Mouse (Mus musculus) stomach, postnatal 0 days (tissue): ENCODE results near the gene Vwa1.

Source experiments
- CTCF ChIP-seq: IDR thresholded peaks from 2 replicates; pipeline ENCODE4 v1.5.1; 2016; ENCODE audit warnings: antibody characterized with exemption, low read depth, mild to moderate bottlenecking, moderate library complexity
- EP300 ChIP-seq: optimal IDR thresholded peaks from 2 replicates; pipeline ENCODE3; 2016; ENCODE audit warnings: antibody characterized with exemption

DNA sequence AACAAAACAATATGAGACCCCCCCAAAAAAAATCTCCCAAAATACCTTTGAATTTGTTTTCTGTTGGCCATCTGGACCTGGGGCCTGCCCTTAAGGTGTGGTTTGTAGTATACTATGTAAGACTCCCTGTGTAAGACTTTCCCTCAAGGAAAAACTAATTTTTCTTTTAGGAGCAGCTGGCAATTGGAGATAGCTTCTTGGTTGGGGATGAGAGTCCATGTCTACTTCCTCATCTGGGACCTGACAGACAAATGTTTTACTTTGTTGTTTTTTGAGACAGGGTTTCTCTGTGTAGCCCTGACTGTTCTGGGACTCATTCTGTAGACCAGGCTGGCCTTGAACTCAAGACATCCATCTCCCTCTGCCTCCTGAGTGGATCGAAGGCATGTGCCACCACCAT, 27.6 kb upstream of the Vwa1 start:
- TF ChIP-seq CTCF (no peak), EP300 (no peak)
